ENCODE assay signal across 19 mouse cellular contexts in genomic region chr3:132015205-132015604, GRCm38 (mm10).
A peak's percentile ranks its signal among the peaks of the same experiment; 100 is the strongest.
DNase-seq lines count a peak whose midpoint lies in the region; ATAC-seq and TF ChIP-seq lines count a peak whose summit lies in the region.
"Had no signal": no experiment of that assay in that cellular context is flagged by ENCODE, and none has a peak within 500 bp of the region (broad histone marks: within the 10 kb centered on the region; RNA-seq: fewer than 3 reads in every experiment).

No protein-coding gene starts in this region.

- TF ChIP-seq POLR2A in lung, adult 2 months (IDR thresholded peaks at IDR 0.05; ENCODE audit: borderline replicate concordance, extremely low read depth, low read depth, low read length), result no peak

- no peaks in the 10 kb centered on the region for H3K27me3 ChIP-seq in lung, postnatal 0 days (replicated peaks; ENCODE audit: insufficient read depth, low read length)
- H3K27me3 ChIP-seq in midbrain, embryonic 10.5 days (ENCODE audit: low read depth, poor library complexity, severe bottlenecking), result no peaks in the 10 kb centered on the region
- H3K27me3 ChIP-seq: embryonic facial prominence, embryonic 12.5 days; hindbrain, embryonic 15.5 days had no signal

- no peak for DNase-seq in frontal cortex, postnatal 10 days (ENCODE audit: low spot score in 2 of 2)
- DNase-seq in lung, postnatal 0 days (ENCODE audit: low spot score), result no peak
- DNase-seq in lung, adult 2 months, result no peak
- peak; percentile 15 for DNase-seq in midbrain, embryonic 10.5 days (ENCODE audit: low spot score)
- DNase-seq in ovary, postnatal 10 days (ENCODE audit: low spot score), result no peak
- DNase-seq in urinary bladder, postnatal 25 days (ENCODE audit: low spot score), result no peak
- DNase-seq in right cerebral cortex, postnatal 14 days, result no peak
- DNase-seq: adrenal gland, adult 8-10 months; cerebellum, adult 18-20 months; gastrocnemius, adult 2 months; heart, adult 11 months; layer of hippocampus, postnatal 36 days; liver; lung, adult 18-20 months; thymus, postnatal 25 days had no signal

- H3K9ac ChIP-seq in lung, postnatal 0 days (replicated peaks; ENCODE audit: low read depth), result no peak overlapping the region
- H3K9ac ChIP-seq: embryonic facial prominence, embryonic 12.5 days; hindbrain, embryonic 15.5 days had no signal

- no peaks in the 10 kb centered on the region for H3K36me3 ChIP-seq in lung, postnatal 0 days (ENCODE audit: insufficient read depth, low read length)
- H3K36me3 ChIP-seq in midbrain, embryonic 10.5 days, result no peaks in the 10 kb centered on the region
- H3K36me3 ChIP-seq: embryonic facial prominence, embryonic 12.5 days; hindbrain, embryonic 15.5 days had no signal

- H3K4me2 ChIP-seq in lung, postnatal 0 days (replicated peaks; ENCODE audit: low read depth, low read length), result peak overlapping the region; percentile 17; the same call in 1 of the 2 replicates
- H3K4me2 ChIP-seq: embryonic facial prominence, embryonic 12.5 days; hindbrain, embryonic 15.5 days had no signal

- H3K4me3 ChIP-seq in lung, postnatal 0 days (ENCODE audit: low read depth, low read length), result no peak overlapping the region
- H3K4me3 ChIP-seq in lung, adult 2 months (replicated peaks; ENCODE audit: extremely low read depth, low read depth, low read length), result no peak overlapping the region
- H3K4me3 ChIP-seq in midbrain, embryonic 10.5 days, result no peak overlapping the region
- H3K4me3 ChIP-seq: embryonic facial prominence, embryonic 12.5 days; gastrocnemius, adult 2 months; hindbrain, embryonic 15.5 days had no signal

- no peak overlapping the region for H3K27ac ChIP-seq in lung, postnatal 0 days (ENCODE audit: low read length)
- peak overlapping the region; percentile 9; the same call in 1 of the 2 replicates for H3K27ac ChIP-seq in midbrain, embryonic 10.5 days (replicated peaks)
- H3K27ac ChIP-seq: embryonic facial prominence, embryonic 12.5 days; gastrocnemius, adult 2 months; hindbrain, embryonic 15.5 days had no signal

- ATAC-seq in frontal cortex, adult (ENCODE audit: low TSS enrichment), result peak; percentile 62
- ATAC-seq in lung, postnatal 0 days, result no peak
- ATAC-seq: intestine, embryonic 16.5 days had no signal

- TF ChIP-seq CTCF in lung, postnatal 0 days (IDR thresholded peaks at IDR 0.05), result no peak
- no peak for TF ChIP-seq CTCF in lung, adult 2 months (IDR thresholded peaks at IDR 0.05; ENCODE audit: insufficient read depth, low read length)

- no peaks in the 10 kb centered on the region for H3K4me1 ChIP-seq in lung, postnatal 0 days (ENCODE audit: insufficient read depth, low read depth, low read length)
- no peaks in the 10 kb centered on the region for H3K4me1 ChIP-seq in lung, adult 2 months (ENCODE audit: control insufficient read depth, insufficient read depth, low read length)
- H3K4me1 ChIP-seq in midbrain, embryonic 10.5 days, result peaks cover 54% of the 10 kb centered on the region
- H3K4me1 ChIP-seq: embryonic facial prominence, embryonic 12.5 days had no signal

- no peak for TF ChIP-seq EP300 in lung, postnatal 0 days (IDR thresholded peaks at IDR 0.05)

- WGBS in lung, postnatal 0 days, result 42% methylated on average over 6 of the region's 6 CpGs
- 53% methylated on average over 6 of the region's 6 CpGs for WGBS in lung, adult 2 months
- WGBS in midbrain, embryonic 10.5 days, result 49% methylated on average over 6 of the region's 6 CpGs

- no peaks in the 10 kb centered on the region for H3K9me3 ChIP-seq in lung, postnatal 0 days (ENCODE audit: low read length)
- H3K9me3 ChIP-seq in midbrain, embryonic 10.5 days (replicated peaks), result no peaks in the 10 kb centered on the region
- H3K9me3 ChIP-seq: embryonic facial prominence, embryonic 12.5 days; hindbrain, embryonic 15.5 days had no signal
